Mouse (Mus musculus) left cerebral cortex, adult 11 months (tissue): ENCODE data around the gene Zbtb8os.

Experiments
- DNase-seq: peaks from one replicate; pipeline ENCODE4 v3.0.0; 2022; ENCODE audit warnings: low spot score

Gene Zbtb8os

DNA sequence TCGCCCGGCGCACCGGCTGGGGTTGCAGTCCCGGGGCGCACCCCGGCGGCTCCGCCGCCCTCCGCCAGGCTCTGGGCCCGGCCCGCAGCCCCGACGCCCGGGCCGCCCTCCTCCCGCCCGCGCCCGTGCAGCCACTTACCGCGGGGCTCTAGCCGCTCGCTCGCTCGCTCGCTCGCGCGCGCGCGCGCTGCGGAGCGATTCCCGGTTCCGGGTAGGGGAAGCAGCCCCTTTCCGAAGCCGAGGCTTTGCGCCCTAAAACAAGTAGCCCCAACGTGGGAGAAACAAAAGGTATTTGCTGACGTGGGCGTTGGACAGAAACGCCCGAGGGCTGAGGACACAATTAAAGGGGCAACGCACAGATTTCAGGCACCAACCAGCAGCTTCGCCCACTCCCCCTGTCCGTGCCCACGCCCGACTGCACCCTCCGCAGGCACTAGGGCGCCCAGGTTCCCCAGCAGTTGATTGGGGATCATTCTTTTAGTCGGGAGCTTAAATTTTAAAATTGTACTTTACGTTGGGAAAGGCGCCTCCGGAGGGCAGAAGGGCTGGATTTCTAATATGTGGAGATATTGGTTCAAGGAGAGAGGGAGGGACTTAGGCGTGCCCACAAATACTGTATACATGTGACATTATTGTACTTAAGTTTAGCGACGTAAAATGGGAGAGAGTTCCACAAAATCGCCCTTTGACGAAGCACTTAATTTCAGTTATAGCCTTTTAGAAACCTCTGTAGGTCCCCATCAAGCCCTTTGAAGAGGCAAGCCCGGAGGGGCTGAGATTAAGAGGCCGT is 42.3 kb downstream of the Zbtb8os start, which contains the start of gene Zbtb8a:
TSS of gene Zbtb8a (minus strand) at position 516 of the 790 bp plus-strand sequence.
- DNase-seq: peak; percentile 12

DNA sequence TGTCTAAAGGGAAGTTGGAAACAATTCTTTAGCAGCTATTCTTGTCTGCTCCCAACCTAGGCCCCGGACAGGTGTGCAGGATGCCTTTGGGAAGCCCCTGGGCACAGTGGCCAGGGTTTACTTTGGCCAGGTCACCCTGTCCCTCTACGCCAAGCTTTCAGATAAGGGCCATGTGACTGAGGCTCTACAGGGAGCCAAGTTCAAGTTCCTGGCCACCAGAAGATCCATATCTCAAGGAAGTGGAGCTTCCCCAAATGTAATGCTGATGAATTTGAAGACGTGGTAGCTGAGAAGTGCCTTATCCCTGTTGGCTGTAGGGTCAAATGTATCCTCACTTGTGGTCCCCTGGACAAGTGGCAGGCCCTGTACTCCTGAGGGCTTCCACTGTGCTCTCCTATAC is 44.3 kb downstream of the Zbtb8os start:
- DNase-seq: no peak

DNA sequence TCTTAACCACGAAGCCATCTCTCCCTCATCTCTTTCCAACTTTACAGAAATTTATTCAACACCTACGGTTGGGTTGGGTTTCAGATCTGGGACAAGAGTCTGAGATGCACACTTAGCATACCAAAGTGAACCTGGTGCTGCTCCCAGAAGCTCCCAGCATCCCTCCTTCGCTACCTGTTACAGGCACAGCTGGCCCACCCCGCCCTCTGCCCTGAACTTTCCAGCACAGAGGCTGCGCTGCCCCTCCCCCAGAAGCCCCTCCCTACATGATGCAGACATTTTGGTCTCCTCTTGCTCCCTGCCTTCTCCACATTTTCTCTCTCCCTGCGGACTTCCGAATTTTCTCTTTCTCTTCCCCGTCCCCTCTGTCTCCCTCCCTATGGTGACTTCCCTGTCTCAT is 45.7 kb downstream of the Zbtb8os start:
- no peak for DNase-seq

DNA sequence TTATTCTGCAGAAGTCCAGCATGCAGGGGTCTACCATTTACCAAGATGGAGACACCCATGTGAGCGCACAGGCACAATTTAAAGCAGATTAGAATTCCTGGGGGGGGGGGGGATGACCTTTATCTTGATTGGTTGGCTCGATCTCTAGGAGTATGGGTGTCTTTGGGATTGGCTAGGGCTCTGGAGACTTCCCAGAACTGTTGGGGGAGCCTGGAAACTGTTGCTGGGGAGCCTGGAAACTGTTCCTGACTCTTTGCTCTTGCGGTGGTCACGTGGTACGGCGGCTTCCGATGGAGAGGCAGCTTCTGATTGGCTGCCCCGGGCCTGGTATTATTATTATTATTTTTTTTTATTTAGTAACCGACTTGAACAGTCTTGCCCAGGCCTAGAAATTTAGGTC is 46.5 kb downstream of the Zbtb8os start:
- no peak for DNase-seq

DNA sequence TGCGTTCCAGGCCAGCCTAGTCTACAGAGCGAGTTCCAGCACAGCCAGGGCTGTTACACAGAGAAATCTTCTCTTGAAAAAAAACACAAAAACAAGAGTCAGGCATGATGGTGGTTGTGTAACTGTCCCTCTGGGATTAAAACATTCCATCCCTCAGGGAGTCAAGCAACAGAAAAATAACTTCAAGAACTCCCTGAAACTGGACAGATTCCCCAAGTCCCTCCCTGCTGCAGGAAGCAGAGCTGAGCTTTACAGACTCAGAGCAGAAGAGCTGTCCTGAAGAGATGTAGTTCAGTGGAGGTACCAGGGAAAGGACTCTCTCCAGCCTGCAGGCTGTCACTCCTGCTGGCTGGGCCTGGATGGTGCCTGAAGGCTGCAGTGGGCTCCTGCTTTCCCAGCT is 47.0 kb downstream of the Zbtb8os start:
- no peak for DNase-seq

DNA sequence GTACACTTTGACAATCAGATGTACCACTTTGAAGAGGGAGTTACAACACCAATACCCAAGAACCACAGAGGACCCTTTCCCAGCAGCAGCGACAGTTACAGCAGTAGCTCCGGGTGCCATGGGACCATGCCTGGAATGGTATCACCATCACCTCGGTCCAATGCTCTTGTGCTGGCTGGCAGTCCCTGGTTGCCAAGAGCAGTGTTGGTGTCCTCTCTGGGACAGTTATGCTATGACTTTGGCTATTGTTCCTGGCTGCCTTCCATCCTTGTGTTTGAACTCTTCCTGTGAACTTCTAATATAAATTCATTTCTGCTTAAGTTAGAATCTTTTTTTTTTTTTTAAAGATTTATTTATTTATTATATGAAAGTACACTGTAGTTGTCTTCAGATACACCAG is 48.1 kb downstream of the Zbtb8os start:
- DNase-seq: no peak

DNA sequence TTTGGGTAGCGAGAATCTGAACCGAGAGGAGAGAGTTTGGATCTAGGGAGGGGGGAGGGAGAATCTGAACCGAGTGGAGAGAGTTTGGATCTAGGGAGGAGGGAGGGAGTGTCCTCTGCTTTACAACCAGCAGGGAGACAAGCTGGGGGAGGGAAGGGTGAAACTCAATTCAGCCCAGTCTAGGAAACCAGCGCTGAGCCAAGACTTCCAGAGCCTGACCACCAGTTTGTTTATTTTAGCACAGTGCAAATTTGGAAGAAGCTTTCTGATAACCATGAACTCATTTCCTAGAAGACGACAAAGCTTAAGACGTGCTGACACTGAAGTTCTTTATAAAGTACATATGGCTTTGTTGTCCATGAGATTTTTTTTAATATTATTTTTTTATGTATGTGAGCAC is 48.9 kb downstream of the Zbtb8os start:
- no peak for DNase-seq

DNA sequence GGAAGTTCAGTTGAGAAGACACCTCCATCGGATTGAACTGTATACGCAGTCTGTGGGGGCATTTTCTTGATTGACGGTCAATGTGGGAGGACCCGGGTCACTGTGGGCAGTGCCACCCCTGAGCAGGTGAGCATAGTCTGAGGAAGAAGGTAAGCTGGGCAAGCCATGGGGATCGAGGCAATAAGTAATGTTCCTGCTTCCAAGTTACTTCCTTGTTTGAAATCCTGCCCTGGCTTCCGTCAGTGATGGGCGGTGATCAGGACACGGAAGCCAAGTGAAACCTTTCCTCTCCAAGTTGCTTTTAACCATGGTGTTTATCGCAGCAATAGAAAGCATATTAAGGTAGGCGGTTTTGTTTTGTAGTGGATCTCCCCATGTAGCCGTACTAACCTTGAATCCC is 50.2 kb downstream of the Zbtb8os start:
- no peak for DNase-seq

DNA sequence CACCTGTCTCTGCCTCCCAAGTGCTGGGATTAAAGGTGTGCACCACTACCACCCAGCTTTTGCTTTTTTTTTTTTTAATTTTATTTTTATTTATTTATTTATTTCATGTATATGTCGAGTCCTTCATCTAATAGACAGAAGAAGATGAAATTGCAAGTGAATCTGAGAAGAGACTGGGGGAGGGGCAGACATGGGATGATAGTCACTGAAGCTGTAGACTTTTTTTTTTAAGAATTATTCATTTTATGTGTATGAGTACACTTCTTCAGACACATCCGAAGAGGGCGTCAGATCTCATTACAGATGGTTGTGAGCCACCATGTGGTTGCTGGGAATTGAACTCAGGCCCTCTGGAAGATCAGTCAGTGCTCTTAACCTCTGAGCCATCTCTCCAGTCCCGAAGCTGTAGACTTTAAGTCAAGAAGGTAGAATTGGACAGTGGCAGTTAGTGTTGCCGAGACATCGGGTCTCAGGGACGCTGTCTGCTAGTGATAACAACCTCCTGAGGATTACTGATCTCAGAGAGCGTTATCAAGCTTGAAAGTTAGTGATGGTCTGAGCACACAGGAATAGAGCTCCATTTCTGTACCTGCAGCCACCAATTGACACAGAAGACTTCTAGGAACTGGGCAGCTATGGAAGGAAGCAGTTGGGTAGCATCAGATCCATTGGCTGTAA is 50.9 kb downstream of the Zbtb8os start:
- no peak for DNase-seq

DNA sequence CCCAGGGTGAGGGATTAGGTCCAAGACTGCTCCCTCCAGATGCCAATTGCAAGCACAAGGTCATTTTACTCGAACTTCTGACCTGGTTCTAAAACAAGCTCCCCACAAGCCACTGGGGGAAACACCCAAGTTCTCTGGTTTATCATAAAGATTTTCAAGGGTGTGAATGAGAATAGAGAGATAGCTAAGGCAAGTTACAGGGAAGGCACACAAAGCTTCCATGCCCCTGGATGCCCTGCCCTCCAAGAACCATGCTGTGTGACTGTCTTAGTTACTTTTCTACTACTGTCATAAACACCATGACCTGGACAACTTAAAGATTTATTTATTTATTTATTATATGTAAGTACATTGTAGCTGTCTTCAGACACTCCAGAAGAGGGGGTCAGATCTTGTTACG is 51.5 kb downstream of the Zbtb8os start:
- DNase-seq: no peak

DNA sequence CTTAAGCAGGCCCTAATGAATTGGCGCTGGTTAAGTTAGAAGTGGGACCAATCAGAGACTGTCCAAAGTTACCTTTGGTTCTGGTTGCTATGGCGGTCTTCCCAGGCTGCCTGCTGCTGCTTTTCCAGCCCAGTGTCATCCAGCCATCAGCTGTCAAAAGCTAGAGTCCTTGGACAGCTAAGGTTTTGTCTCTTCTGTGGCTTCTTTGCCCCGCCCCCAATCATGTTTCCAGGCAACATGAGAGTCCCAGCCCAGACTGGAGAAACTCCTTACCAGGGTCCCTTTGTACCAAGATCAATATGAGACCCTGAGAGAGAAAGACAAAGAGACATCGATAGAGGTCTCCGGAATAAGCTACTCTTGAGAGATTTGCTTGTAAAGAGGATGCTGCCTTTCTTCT is 52.9 kb downstream of the Zbtb8os start:
- no peak for DNase-seq

DNA sequence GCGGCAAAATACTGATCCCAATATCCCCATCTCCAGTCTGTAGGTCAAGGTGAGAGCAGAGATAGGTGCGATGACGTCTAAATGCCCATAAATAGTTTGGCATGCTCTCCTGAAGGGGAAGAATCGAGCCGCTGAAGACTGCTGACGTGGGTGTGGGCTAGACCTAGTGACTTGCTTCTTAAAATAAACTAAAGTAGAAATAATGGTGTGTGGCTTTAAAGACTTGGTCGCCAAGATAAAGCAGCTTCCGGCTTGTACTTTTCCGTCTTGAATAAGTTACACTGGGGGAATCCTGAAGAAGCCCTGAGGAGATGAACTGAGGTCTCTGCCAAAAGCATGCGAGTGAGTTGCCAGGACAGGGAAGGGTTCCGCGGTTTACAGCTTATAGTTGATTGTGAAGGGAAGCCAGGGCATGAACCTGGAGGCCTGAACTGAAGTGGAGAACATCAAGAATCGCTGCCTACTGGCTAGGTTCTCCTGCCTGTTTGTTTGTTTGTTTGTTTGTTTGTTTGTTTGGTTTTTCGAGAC is 54.8 kb downstream of the Zbtb8os start:
- DNase-seq: no peak

DNA sequence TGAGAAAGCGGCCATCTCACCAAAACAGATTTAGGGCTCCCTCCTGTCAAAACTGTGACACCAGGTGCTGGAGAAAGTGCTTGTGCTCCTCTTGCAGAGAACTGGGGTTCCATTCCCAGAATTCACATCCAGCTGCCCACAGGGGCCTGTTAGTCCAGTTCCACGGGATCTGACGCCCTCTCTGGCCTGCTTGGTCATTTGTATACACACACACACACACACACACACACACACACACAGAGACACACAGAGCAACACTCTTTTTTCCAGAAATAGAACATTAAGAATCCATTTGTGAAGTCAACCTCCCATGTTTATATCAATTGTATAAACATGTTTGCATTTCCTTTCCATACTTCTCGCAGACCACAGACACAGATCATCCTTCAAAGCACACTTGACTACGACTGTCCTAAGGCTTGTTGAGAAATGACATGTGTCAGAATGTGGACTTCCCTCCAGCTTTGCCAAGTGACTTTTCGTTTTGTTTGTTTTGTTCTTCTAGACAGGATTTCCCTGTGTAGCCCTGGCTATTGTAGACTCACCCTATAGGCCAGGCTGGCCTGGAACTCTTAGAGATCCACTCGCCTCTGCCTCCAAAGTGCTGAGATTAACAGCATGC is 55.6 kb downstream of the Zbtb8os start:
- DNase-seq: no peak

DNA sequence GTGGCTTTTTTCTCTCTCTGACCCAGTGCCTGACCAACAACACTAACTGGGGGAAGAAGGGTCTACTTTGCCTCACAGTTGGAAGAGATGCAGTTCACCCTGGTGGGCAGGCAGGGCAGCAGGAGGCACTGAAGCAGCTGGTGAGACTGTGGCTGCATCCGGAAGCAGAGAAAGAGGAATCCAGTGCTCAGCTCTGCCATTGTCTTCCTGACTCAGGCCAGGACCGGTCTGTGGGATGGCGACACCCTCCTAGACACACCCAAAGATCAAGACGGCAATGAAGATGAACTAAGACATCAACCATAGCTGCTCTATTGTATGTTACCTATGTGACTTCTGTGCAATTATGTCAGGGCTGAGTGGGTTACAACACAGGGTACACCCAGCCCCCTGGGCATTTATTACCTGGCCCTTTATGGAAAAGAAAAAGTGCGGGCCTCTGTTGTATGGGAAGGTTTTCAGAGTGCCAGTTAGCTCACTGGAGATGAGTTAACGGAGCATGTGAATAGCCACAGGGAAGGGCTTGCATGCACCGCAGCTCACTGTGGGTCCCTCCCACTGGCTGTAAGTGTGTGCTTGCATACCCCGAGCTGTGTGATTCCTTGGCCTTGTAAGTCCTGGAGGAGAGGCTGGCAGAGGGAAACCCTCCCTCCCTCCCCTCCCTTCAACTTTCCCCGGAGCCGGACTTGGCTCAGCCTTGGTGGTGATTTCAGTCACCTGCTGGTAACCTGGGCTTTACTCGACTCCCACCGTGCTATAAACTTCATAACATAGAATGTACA is 58.8 kb downstream of the Zbtb8os start:
- no peak for DNase-seq

DNA sequence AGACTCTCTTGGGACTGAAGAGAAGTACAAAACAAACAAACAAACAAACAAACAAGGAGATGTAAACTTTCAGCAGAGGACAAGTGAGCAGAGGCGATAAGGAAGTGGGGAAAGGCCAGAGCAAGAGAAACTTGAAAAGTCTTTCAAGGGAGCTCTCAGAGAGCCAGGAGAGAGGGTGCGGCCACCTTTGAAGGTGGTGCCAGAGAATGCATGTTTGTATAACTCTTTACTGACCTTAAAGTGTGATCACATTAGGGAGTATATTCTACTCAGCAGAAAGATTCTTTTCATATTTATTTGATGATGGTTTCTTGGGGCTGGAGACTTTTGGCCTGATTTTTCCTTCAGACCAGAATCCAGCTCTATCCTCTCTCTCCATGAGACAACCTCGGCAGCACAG is 61.5 kb downstream of the Zbtb8os start:
- DNase-seq: no peak

DNA sequence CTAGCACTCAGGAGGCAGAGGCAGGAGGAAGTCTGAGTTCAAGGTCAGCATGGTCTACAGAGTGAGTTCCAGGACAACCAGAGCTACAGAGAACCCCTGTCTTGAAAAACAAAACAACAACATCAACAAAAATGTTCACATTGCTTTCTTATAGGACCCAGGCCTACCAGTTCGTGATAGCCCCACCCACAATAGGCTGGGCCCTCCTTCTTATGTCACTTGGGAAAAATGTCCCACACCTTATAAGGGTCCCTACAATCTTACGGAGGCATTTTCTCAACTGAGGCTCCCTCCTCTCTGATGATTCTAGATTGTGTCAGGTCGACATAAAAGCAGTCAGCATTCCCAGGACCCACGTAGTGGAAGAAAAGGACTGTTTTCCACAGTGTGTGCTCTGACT is 64.3 kb downstream of the Zbtb8os start:
- DNase-seq: no peak
